Mouse (Mus musculus): ENCODE measurements around the gene Il1b.

Il1b gene

DNA sequence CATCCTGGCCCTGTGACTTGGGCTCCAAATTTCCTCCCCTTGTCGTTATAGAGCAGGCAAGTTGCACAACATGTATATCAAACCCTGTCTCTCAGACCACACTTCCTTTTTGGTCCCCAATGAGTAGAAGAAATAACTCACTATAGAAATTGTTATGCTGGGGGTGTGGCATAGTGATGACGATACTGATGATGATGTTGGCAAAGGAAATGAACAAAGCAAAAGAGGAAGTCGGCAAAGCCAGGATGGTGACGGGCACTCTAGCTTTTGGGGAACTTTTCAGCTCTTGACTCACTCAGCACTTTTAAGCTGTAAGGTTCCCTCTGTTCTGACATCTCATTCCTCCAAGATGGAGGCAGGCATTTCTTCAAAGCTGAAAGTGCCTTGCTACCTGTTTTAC lies 2.4 kb upstream of the Il1b start:
- in situ Hi-C loops (cut with MboI; ENCODE audit: unreplicated experiment in 2 of 2), result no loop called here

DNA sequence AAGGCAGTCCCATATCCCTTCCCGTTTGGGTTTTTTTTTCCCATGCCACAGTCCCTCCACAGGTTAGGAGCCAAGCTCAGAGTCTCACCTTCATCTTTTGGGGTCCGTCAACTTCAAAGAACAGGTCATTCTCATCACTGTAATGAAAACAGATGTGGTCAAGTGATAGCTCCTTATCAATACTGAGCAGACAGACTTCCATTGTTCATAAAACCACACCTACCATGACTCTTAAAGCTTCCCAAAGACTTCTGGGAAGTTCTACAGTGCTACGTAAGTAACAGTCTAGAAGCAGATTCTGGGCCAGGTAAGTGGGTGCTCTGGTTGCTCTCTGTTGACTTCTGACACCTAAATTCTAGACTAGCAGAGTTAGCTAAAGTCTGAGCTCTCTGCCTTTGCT lies 1.3 kb downstream of the Il1b start:
- in situ Hi-C loops (cut with MboI; ENCODE audit: unreplicated experiment in 2 of 2), result no loop called here

DNA sequence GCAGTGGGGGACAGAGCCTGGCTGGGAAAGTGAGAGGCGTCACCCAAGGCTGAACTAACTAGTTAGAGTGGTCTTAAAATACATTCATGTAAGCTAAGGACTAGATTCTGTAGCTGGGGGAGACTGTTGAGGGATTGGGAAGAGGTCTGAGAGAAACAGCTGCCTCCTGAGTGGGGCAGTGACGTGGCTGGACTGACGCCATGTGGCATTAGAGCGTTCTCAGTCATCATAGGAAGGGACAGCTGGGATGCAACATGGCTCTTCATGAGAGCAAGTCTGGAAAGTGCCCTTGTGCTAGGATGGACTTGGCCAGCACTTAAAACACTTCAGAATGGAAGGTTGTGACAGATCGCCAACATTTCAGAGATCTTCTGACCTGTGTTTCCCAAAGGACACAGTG lies 2.1 kb downstream of the Il1b start:
- in situ Hi-C loops (cut with MboI; ENCODE audit: unreplicated experiment in 2 of 2), result no loop called here

DNA sequence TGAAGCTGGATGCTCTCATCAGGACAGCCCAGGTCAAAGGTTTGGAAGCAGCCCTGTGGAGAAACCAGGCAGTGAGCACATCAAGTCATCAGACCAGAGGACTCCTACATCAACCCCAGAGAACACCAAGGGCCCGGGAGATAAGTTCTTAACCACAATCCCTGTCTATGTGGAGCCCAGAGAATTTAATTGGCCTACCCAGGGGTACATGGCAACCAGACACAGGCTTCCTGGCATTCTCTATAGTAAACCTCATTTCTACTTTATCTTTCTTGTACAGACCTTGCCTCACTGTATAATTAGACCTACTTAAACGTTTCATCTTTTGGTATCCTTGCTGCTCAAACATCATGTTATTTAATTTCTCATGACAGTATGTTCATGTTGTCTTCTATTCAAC lies 2.8 kb downstream of the Il1b start:
- in situ Hi-C loops (cut with MboI; ENCODE audit: unreplicated experiment in 2 of 2), result no loop called here

DNA sequence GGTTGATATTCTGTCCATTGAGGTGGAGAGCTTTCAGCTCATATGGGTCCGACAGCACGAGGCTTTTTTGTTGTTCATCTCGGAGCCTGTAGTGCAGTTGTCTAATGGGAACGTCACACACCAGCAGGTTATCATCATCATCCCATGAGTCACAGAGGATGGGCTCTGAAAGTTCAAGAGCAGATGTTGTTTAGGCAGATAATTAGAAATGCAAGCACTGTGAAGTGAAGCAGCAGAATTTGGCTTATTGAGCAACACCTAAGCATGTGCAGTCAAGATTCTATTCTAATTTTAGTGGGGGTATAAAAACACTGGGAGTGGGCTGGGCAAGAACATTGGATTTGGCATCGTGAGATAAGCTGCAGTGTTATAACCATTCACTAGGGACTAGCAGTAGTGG lies 3.7 kb downstream of the Il1b start:
- in situ Hi-C loops (cut with MboI; ENCODE audit: unreplicated experiment in 2 of 2), result no loop called here

DNA sequence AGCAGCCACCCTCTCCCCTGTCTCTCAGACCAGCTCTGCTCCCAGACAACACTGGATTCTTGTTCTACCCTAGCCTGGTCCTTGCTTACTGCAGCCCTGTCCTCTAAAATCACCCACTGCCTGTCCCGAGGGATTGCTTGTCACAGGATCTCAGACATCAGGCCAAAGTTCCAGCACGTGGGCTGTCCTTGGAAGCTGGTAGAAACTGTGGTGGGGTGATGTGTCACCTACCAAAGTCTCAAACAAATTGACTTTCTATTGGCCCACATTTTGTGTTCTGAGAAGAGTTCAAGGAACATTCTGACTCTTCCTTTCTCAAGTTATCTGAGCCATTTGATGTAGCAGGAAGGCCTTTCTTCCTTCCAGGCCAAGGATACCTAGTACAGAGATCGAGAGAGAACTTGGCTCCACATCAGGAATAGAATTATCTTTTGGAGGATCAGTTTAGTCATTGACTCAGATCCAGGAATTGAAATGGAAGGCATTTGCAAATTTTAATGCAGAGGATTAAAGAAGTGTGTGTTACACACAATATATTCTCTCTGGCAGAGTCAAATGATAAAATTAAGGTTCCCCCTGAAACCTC lies 9.9 kb downstream of the Il1b start:
- in situ Hi-C loops (cut with MboI; ENCODE audit: unreplicated experiment in 2 of 2), result no loop called here

DNA sequence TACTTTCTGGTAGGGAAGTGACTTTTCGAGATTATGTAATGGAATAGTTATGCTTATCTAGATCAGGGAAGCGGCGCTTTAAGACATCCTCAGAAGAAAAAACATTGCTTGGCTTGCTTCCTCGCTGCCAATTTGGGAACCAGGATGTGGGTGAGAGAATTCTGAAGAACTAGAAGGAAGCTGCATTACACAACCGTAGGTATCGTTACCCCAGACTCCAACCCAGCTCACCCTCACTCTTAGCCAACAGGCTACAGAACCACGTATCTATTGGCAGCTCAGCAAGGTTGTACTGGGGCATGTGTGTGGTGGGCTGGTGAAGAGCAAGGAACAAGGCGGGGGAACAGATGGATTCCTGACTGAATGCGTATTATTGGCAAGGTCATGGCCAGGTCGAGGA lies 10.7 kb downstream of the Il1b start:
- in situ Hi-C loops (cut with MboI; ENCODE audit: unreplicated experiment in 2 of 2), result no loop called here

DNA sequence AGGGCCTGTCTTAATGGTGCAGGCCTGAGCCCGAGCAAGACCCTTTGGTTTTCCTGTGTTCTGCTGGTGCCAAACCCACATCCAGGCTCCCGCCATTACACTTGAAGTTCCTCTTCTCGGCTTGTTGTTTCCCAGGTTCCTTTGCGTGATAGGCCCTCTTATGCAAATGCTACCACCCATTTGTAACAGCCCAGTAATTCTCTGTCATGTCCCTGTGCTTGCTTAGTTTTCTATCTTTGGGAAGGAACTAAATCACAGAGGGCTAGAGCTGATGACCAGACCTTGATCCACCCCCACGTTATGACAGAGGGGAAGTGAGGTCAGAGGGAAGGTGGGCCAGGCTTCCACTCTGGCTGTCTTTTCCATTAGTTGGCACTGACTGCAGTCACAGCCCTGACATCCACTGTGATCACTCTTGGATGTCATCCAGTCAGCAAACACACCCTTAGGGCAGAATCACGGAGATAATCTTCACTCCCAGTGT lies 32.8 kb downstream of the Il1b start:
- in situ Hi-C loops (cut with MboI; ENCODE audit: unreplicated experiment in 2 of 2), result no loop called here

DNA sequence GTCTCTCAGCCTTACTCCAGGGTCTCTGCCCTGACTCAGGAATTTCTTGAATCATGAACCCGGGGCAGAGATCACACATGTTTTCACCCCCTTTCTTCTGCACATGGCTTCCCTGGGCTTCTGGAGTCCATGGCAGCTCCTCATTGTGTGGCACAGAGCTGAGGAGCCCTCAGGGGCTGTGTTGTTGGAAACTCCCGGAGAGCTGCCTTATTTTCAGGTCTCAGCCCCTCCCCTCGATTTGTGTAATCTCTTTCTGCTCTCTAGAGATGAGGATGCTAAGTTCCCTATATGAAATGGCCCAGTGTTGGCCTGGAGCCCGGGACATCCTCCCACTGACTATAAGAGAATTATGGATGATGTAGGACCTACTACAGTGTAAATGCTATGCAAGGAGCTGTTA lies 37.5 kb downstream of the Il1b start:
- in situ Hi-C loops (cut with MboI; ENCODE audit: unreplicated experiment in 2 of 2), result no loop called here

DNA sequence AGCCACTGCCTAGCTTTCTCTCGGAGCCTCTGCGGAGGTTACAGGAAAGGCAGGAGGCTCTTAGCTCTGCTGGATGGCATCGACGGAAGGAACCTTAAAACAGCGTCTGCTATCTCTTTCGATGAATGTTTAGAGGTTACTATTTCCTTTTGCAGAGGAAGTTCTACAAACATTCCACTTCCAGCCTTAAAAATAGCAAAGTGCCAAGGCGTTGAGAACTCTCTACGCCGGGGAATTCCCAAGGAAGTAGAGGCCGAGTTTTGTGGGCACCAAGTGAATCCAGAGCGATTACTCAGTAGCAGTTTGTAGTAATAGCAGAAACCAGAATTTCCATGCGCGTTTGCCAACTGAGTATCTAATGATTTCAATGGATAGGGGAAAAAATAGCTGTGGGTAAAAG lies 40.4 kb downstream of the Il1b start:
- in situ Hi-C loops (cut with MboI; ENCODE audit: unreplicated experiment in 2 of 2), result no loop called here

DNA sequence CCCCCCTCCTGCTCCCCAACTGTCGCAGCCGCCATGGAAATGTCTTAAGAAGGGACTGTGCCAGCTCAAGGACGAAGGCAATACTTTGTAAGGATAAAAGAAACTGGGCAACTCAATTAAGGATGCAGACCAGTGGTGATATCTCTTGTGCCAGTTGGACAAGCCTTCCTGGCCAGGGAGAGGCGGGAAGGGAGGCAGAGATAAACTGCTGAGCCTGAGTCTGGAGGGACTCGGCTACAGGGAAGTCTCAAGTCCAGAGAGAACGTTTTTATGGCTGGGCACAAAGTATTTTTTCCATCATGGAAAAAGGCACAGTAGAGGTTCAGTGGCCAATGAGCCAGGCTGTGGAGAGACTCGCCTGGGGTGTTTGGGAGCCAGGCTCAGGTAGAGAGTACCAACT lies 40.9 kb downstream of the Il1b start:
- in situ Hi-C loops (cut with MboI; ENCODE audit: unreplicated experiment in 2 of 2), result no loop called here

DNA sequence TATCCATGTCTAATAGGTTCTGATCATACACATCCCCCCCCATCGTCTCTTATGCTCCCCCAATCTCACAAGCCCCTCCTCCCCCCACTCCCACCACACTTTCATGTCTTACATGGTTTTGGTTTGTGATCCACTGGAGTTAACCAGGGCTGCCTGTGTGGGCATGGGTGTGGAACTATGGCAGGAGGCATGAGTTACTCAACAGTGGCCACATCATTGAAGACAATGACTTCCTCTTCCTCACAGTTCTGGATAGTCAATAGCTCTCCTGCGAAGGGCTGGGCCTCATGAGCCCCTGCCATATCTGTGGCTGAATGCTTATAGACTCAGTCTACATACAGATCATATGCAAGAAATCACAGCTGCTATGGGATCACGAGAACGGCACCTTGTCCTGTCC lies 42.7 kb downstream of the Il1b start:
- in situ Hi-C loops (cut with MboI; ENCODE audit: unreplicated experiment in 2 of 2), result no loop called here

DNA sequence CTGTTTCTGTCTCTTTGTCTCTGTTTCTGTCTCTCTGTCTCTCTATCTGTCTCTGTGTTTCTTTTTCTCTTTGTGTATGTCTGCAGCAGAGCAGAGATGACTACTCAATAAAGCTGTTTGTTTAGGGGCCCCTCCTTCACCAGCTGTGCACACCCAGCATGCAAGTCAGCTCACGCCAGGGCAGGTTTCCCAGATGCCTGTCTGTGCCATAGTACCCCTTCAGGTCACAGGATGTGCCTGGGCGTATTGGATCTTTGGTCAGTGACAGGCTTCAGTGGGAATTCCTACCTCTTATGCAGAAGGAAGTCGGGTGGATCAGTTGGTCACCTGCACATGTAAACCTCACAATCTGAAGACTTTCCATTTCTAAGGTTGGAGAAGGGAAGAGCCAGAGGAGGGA lies 46.7 kb downstream of the Il1b start:
- in situ Hi-C loops (cut with MboI; ENCODE audit: unreplicated experiment in 2 of 2), result no loop called here

DNA sequence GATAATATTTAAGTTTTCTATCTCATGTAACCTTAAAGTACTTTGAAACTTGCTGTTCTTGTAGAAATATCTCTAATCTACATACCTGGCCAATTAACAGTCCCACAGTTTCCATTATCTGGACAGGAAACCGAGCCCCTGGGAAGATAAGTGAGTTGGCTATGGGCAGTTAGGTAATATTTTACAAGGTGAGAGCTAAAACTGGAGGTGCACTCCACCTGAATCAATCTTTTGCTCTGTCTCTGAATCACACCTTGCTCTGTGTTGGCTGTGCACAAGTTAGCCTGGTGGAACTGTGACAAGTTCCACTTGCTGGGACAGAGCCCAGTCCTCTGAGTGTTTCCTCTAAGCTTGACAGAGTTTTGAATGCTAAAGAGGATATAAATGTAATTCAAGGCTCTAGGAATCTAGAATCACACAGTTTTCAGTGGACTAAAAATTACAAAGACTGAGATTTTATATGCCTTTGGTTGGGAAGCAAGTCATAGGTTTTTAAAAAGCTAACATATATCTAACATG lies 48.8 kb downstream of the Il1b start:
- in situ Hi-C loops (cut with MboI; ENCODE audit: unreplicated experiment in 2 of 2), result no loop called here

DNA sequence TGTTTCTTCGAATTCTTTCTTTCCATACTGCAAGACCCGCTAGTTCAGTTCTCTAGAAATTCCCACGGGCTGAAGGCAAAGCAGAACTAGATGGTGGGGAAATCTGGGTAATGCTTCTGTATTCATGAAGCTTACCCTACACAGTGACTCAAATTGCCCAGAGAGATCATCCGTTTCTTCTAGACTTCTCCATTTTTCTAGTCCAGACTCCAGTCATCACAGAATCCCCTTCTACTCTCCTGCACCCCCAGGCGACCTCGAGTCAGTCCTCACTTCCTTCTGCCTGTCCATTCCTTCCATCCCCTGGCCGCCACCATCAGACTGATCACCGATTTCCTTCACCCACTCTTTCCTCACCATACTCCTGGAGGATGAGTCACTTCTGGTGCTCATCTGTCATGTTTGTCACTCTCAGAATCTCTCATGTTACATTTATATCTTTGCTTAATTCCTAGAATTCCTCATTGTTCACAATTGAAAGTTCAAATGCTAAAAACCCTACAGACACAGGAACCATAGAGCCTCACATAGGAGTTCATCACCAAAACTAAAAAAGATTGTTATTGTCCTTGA lies 50.8 kb downstream of the Il1b start:
- in situ Hi-C loops (cut with MboI; ENCODE audit: unreplicated experiment in 2 of 2), result no loop called here

DNA sequence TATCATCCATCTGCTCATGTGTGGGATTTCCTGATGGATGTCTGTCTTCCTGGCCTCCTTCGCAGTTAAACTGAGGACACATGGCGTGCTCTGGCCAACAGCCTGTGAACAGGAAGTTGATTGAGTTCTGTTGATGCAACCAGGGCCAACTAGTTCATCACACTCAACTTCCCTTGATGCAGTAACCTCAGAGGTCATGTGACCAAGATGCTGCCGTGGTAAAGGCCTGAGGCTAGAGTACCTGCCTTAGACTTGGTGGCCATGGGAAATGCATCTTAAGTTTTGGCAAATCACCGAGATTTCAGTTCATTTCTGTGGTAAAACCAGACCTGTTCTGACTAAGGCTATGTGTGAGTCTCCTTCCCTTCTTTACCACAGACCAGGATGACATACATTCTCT lies 55.1 kb downstream of the Il1b start:
- in situ Hi-C loops (cut with MboI; ENCODE audit: unreplicated experiment in 2 of 2), result no loop called here

DNA sequence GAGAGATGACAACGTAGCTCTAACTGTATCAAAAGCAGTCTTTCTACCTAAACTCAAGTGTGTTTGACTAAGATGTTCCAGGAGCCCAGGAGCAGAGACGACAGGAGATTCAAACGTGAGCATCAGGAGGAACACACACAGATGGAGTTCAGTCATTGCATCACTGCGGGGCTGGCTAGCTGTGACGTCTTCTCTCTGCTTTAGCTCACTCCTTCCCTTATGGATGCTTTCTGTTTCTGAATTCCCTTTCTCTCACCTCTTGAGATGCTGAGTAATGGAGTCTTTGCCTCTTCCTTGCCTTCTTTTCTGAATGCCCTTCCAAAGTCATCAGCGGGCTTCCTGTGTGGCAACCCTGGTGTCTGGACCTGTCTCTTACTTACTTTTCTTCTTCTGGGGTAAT lies 56.1 kb downstream of the Il1b start:
- in situ Hi-C loops (cut with MboI; ENCODE audit: unreplicated experiment in 2 of 2), result no loop called here

Data from v-Abl transformed pro-B cells (cell line).